Mouse (Mus musculus) embryonic facial prominence, embryonic 14.5 days (tissue): ENCODE data around the gene Ppp1r18. TPM values are rescaled to one million over a fixed set of nuclear protein-coding genes. Genes with fewer than 3 reads are reported as not detected.

Experiments used
- ATAC-seq: fragments of 200-750 bp; cut with Nextera tagmentation; 2 replicates; pipeline ENCODE4 v1.8.0; 2017; ENCODE audit warnings: low read depth, moderate number of reproducible peaks, moderate TSS enrichment
- DNase-seq: peaks from one replicate; pipeline ENCODE4 v3.0.0-alpha.2; 2015; ENCODE audit warnings: low spot score
- H3K27ac ChIP-seq: fragments of 300-500 bp; sonication (generic); replicated peaks from 2 replicates; pipeline ENCODE4 v1.5.1; 2014; ENCODE audit warnings: low read depth, mild to moderate bottlenecking, low read length, moderate library complexity
- H3K27me3 ChIP-seq: fragments of 300-500 bp; sonication (generic); replicated peaks from 2 replicates; pipeline ENCODE4 v1.6.1; 2014; ENCODE audit warnings: low read length; ENCODE audit not compliant: control insufficient read depth, insufficient read depth
- H3K36me3 ChIP-seq: fragments of 300-500 bp; sonication (generic); 2 replicates; pipeline ENCODE4 v1.6.1; 2014; ENCODE audit warnings: low read length, mixed read lengths; ENCODE audit not compliant: control insufficient read depth, insufficient read depth
- H3K4me1 ChIP-seq: fragments of 300-500 bp; sonication (generic); 2 replicates; pipeline ENCODE4 v1.6.1; 2014; ENCODE audit warnings: antibody characterized with exemption, low read length; ENCODE audit not compliant: control insufficient read depth, insufficient read depth
- H3K4me2 ChIP-seq: fragments of 300-500 bp; sonication (generic); 2 replicates; pipeline ENCODE4 v1.6.1; 2014; ENCODE audit warnings: low read depth, mild to moderate bottlenecking, low read length, moderate library complexity, mixed read lengths
- H3K4me3 ChIP-seq: fragments of 300-500 bp; sonication (generic); 2 replicates; pipeline ENCODE4 v1.5.1; 2014; ENCODE audit warnings: low read depth, mild to moderate bottlenecking, low read length
- H3K9ac ChIP-seq: fragments of 300-500 bp; sonication (generic); 2 replicates; pipeline ENCODE4 v1.6.1; 2014; ENCODE audit warnings: low read depth, mild to moderate bottlenecking, low read length, moderate library complexity, mixed read lengths
- H3K9me3 ChIP-seq: fragments of 300-500 bp; sonication (generic); 2 replicates; pipeline ENCODE4 v1.6.1; 2016; ENCODE audit warnings: low read length; ENCODE audit not compliant: control insufficient read depth
- WGBS: fragments of 180-500 bp; shearing (Covaris S2); extraction: QIAGEN DNeasy Blood & Tissue Kit; methylation state at CpG from one replicate; pipeline ENCODE4 v1.1.7; 2014; 5-methylcytosine and 5-hydroxymethylcytosine counted together
- polyA plus RNA-seq: library from polyadenylated mRNA; unstranded; fragments of >200 nt; fragmentation: Nextera tagmentation; extraction: Ambion mirVana; gene quantifications from 2 replicates; pipeline ENCODE4 v1.2.1, GENCODE M21; 2014

The Ppp1r18 gene
- polyA plus RNA-seq, 1 experiment from 2014 or later: 27.8 TPM

- Histone ChIP-seq H3K4me1 (peaks cover 9% of the 10 kb centered on the region), H3K9ac (no peak overlapping the region), H3K36me3 (peaks cover 68% of the 10 kb centered on the region), H3K27me3 (no peaks in the 10 kb centered on the region), H3K9me3 (no peaks in the 10 kb centered on the region), H3K27ac (no peak overlapping the region), H3K4me2 (no peak overlapping the region), H3K4me3 (no peak overlapping the region)
- ATAC-seq: no peak
- WGBS: 79% methylated on average over 2 of the region's 2 CpGs
- DNase-seq: no peak
Observed at GRCm38 (mm10) chr17:35907609-35908008, 42.2 kb downstream of the Ppp1r18 start.

DNA sequence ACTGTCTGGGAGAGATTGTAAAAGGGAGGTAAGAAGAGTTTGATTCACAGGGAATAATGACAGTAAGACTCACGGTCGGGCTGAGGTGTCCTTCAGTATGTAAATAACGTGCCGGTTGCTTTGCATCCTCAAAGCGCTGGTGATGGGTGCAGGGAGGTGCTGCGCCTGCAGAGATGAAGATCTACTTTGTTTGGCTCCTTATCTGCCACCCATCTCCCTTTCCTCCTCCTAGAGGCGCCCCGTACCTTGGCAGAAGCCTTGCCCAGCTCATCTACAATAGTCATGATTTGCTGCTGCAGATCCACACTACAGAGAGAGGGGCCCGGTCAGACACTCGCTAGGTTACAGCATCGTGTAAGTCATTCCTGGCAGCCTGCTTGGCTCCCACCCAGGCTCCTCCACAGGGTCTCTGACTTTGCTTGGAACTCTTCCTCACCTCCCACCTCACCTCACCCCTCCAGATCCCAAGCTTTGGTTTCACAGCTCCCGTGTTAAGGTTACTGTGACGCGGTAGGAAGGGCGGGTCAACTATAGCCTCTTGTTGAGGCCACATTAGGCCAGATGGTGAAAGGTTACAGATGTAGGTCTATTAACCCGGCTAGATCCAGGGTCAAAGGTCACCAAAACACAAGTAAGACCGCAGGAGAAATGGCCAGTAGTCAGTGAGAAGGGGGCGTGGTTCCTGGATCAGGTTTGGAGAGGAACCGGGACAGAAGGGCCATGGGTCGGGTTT, 44.0 kb downstream of the Ppp1r18 start:
- Histone ChIP-seq H3K4me1 (peaks cover 9% of the 10 kb centered on the region), H3K9me3 (no peaks in the 10 kb centered on the region), H3K9ac (peak overlapping the region; percentile 78), H3K36me3 (peaks cover 69% of the 10 kb centered on the region), H3K4me3 (peak overlapping the region; percentile 66), H3K27me3 (no peaks in the 10 kb centered on the region), H3K27ac (peak overlapping the region; percentile 61), H3K4me2 (peak overlapping the region; percentile 87)
- ATAC-seq (peak; percentile 13), DNase-seq (no peak)
- WGBS: 15% methylated on average over 19 of the region's 20 CpGs

DNA sequence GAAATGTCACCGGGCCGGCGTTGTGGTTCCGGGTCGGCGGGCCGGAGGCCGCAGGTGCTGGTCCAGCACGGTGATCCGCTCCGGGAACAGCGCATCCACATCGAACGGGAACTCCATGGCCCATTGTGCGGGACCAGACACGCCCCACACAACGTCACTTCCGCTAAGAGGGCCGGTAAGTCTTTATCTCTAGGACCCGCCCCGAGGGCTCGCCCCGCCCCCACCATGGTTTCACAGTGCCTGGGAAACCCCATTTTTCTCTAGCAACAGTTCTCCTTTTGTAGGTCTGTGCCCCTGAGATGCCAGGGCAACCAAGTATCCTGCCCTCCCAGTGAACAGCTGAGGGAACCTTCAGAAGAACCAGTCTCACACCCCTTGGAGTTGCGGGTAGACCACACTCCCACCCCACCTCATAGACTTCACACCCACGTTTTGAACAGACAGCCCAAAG, 44.6 kb downstream of the Ppp1r18 start, which contains the start of gene Atat1:
Atat1 (minus strand) TSS at position 157 of the 451 bp plus-strand sequence.
- WGBS: 2% methylated on average over 25 of the region's 25 CpGs
- Histone ChIP-seq H3K4me2 (peak within 1 kb of the TSS; percentile 87), H3K9me3 (no peaks in the 10 kb centered on the region), H3K9ac (peak within 1 kb of the TSS; percentile 78), H3K27ac (peak within 1 kb of the TSS; percentile 61), H3K27me3 (no peaks in the 10 kb centered on the region), H3K36me3 (peaks cover 66% of the 10 kb centered on the region), H3K4me3 (peak within 1 kb of the TSS; percentile 66), H3K4me1 (peaks cover 9% of the 10 kb centered on the region)
- peak; percentile 92 for ATAC-seq
- peak; percentile 96 for DNase-seq

DNA sequence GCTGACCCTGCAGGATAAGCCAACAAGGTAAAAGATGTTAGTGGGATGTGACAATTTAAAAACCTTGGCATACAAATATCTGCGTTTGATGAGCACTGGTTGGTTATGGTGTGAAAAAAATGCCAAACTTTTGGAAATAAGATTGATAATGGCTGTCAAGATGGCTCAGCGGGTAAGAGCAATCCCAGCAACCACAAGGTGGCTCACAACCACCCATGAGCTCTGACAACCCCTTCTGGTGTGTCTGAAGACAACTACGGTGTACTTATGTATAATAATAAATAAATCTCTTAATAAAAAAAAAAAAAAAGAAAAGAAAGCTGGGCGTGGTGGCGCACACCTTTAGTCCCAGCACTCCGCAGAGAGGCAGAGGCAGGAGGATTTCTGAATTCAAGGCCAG, 49.6 kb downstream of the Ppp1r18 start:
- ATAC-seq: no peak
- no peak for DNase-seq
- WGBS: 83% methylated on average over 6 of the region's 6 CpGs
- peak overlapping the region; percentile 58; the same call in 1 of the 2 replicates for H3K4me3 ChIP-seq
- H3K9ac ChIP-seq: peak overlapping the region; percentile 70; the same call in 1 of the 2 replicates
- no peak overlapping the region for H3K27ac ChIP-seq
- H3K27me3 ChIP-seq: no peaks in the 10 kb centered on the region
- peaks cover 9% of the 10 kb centered on the region for H3K4me1 ChIP-seq
- peak overlapping the region; percentile 77 for H3K4me2 ChIP-seq
- H3K36me3 ChIP-seq: peaks cover 36% of the 10 kb centered on the region
- no peaks in the 10 kb centered on the region for H3K9me3 ChIP-seq

- Histone ChIP-seq H3K27ac (peak overlapping the region; percentile 98), H3K4me2 (peak overlapping the region; percentile 77), H3K9ac (peak overlapping the region; percentile 70), H3K27me3 (no peaks in the 10 kb centered on the region), H3K9me3 (no peaks in the 10 kb centered on the region), H3K4me3 (peak overlapping the region; percentile 58), H3K36me3 (peaks cover 36% of the 10 kb centered on the region), H3K4me1 (peaks cover 10% of the 10 kb centered on the region)
- ATAC-seq (no peak; the same call in 1 of the 2 replicates), DNase-seq (no peak)
- WGBS: 3% methylated on average over 28 of the region's 28 CpGs
Observed at GRCm38 (mm10) chr17:35915538-35916296, 50.3 kb downstream of the Ppp1r18 start.

DNA sequence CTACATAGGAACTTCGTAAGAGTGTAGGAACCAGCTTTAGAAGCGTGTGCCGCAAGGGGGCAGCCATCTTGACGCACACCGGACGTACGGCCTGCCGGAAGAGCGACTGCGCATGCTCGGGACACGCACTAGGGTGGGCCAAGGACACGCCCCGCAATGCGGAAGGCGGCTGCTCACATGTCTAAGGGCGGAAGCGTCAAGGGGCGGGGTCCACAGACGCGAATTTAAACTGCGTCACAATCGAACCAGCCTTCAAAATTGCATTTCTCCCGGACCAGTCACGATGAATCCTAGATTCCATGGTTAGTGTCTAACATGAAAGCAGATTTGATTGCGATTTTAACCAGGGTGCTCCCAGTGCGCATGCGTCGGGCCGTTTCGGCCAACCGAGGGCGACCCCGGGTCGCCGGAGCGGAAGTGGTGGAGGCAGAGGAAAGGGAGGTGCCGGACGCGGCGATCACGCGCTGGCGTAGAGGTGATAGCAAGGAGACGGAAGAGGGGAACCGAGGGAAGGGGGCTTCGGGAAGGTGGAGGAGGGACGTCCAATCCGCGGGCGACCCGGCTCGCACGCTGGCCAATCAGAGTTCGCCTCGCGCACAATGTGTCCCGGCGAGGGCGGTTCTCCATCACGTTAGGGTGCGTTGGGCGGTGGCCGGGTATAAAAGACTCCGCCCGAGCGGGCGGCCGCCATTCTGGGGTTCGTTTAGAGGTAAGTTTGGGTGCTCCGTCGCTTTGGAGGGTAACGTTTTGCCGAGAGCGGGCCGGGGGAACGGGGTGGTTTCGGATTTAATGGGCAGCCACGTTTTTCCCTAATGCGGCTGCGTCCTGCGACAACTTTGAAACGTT, 51.1 kb downstream of the Ppp1r18 start, which contains the start of the genes Mrps18b and Ppp1r10:
Mrps18b (minus strand) TSS at position 93 of the 846 bp plus-strand sequence.
Ppp1r10 (plus strand) TSS at position 138 of the 846 bp plus-strand sequence.
- Histone ChIP-seq H3K27ac (peak within 1 kb of the TSS; percentile 98), H3K4me3 (peak within 1 kb of the TSS; percentile 58), H3K36me3 (peaks cover 36% of the 10 kb centered on the region), H3K4me1 (peaks cover 10% of the 10 kb centered on the region), H3K4me2 (peak within 1 kb of the TSS; percentile 94), H3K27me3 (no peaks in the 10 kb centered on the region), H3K9me3 (no peaks in the 10 kb centered on the region), H3K9ac (peak within 1 kb of the TSS; percentile 92)
- WGBS: under 1% methylated on average over 56 of the region's 83 CpGs
- ATAC-seq (peak; percentile 95), DNase-seq (peak; percentile 100)

- DNase-seq (no peak), ATAC-seq (no peak)
- H3K9me3 ChIP-seq: no peaks in the 10 kb centered on the region
- peak overlapping the region; percentile 58 for H3K4me3 ChIP-seq
- H3K36me3 ChIP-seq: peaks cover 34% of the 10 kb centered on the region
- peak overlapping the region; percentile 94 for H3K4me2 ChIP-seq
- no peaks in the 10 kb centered on the region for H3K27me3 ChIP-seq
- peak overlapping the region; percentile 92 for H3K9ac ChIP-seq
- 2% methylated on average over 8 of the region's 8 CpGs for WGBS
- H3K27ac ChIP-seq: peak overlapping the region; percentile 98
- peaks cover 10% of the 10 kb centered on the region for H3K4me1 ChIP-seq
Observed at GRCm38 (mm10) chr17:35917143-35917462, 51.7 kb downstream of the Ppp1r18 start.
